Mouse (Mus musculus): ENCODE measurements at regions not wholly inside any gene's neighbourhood (a gene's known extent, or its start where the extent isn't known, plus 50 kb on each side); places are given as distances from the start of the nearest gene placed in this dataset.
"Not testable (repeated sequence)": the region's sequence is repeated elsewhere in the genome, so short reads cannot be mapped to it uniquely, and the experiment has no call there.

- DNase-seq (ENCODE audit: low spot score in 2 of 2), result no peak
These were observed 172.3 kb downstream of the Snca start for GRCm38 (mm10) chr6:60657117-60657911.

GRCm38 (mm10) chr6:60646983-60647617 is 182.6 kb downstream of the Snca start:
- DNase-seq (ENCODE audit: low spot score in 2 of 2), result not testable (repeated sequence)

DNA sequence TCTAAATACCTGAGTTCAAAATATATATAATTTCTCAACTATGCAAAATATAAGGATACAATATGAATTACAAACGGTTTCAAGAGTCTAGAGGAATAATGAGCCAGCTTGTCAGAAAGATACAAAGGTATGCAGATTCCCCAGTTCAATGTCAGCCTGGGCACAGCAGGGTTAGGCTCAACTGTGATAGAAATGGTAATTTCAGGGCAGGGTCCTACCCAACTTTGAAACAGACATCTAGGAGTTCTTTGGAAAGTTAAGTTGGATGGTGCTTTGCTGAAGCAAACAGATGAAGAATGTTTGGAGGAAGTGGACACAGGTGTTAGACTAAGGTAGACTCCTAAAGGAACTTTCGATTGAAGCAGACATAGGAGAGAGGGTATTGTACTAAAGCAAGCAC is 187.4 kb downstream of the Snca start:
- DNase-seq (ENCODE audit: low spot score in 2 of 2), result no peak

DNA sequence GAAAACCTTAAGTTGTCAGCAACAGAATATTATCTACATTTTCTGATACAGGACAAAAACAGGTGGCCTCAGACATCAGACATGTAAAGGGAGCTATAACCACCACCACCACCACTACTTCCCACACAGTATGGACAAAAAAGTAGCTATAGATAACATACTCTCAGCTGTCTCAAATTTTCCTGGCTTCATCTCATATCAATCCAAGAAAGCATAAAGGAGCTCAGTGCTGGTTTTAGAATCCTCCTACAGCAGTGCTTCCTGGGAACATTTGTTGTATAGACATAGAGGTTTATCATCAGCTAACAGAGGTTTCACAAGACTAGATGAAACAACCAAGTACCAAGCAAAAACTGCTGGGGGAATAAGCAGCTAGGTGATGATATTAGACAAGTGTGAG is 213.3 kb downstream of the Snca start:
- DNase-seq (ENCODE audit: low spot score in 2 of 2), result peak in 1 of 2 experiments; percentile 9

- DNase-seq (ENCODE audit: low spot score in 2 of 2), result no peak
These were observed 229.5 kb downstream of the Snca start for GRCm38 (mm10) chr6:60600201-60600600.

GRCm38 (mm10) chr6:60564261-60564660 is 265.4 kb downstream of the Snca start:
- DNase-seq (ENCODE audit: low spot score in 2 of 2), result no peak

DNA sequence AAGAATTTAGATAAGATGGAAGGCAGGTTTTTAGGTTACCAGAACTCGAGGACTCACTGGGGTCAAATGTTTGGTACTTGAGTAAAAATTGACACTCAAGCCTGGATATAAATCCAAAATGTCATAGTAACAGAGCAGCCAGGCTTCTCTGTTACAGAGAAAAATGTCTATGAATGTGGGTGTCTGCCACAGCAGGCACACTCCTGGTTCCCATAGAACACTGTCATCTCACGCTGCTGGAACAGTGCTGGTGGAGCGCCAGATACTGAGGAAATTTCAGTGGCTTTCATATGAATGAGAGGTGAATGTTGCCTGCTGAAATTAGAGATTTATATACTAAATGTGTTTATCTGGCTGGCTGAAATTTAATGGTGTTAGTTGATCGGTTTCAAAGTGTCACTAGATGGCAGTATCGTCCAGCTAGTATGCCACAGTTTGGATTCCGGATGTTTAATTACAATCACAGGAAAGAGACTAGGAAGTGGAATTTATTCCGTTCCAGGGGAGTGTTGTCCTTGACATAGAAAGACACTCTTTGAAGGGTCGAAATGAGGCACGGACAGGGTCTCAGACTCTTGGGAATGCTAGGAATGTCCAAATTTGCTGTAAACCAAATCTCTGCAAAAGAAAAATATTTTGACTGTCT is 273.9 kb downstream of the Snca start:
- peak in 1 of 2 experiments; percentile 2 for DNase-seq (ENCODE audit: low spot score in 2 of 2)

All from right cerebral cortex, postnatal 36 days (tissue).